Mouse (Mus musculus) testis, postnatal 10 days (tissue): ENCODE measurements at regions not wholly inside any gene's neighbourhood (a gene's known extent, or its start where the extent isn't known, plus 50 kb on each side); places are given as distances from the start of the nearest gene placed in this dataset.

Experiments used
- DNase-seq: peaks from one replicate; pipeline ENCODE4 v3.0.0; 2021; ENCODE audit warnings: low spot score

GRCm38 (mm10) chr10:8944586-8944985, 58.7 kb upstream of the Sash1 start:
- no peak for DNase-seq

GRCm38 (mm10) chr10:8943698-8944097, 57.8 kb upstream of the Sash1 start:
- DNase-seq = no peak

- DNase-seq = no peak
These were observed 57.1 kb upstream of the Sash1 start for GRCm38 (mm10) chr10:8942967-8943471.

DNA sequence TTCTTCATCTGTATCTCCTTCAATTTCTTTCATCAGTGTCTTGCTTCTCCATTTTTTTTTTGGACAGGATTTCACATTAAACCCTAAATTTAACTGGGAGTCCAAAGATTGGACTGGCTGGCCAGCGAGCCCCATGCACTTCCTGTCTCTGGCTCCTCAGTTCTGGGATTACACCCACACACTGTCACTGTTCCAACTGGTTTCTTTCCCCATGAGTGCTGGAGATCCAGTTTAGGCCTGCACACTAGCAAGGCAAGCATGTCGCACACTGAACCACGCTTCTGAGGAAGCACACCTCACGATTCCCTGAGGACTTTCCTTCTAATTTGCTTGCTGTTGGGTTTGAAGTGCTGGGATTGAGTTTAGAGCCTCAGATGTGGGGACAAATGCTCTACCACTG, 50.5 kb upstream of the Sash1 start:
- DNase-seq = no peak
